Mouse (Mus musculus): Measurements from ENCODE around the gene Rcn3. TPM values are rescaled to one million over a fixed set of nuclear protein-coding genes. Genes with fewer than 3 reads are reported as not detected.
A peak's percentile ranks its signal among the peaks of the same experiment; 100 is the strongest.

The Rcn3 gene
- polyA plus RNA-seq, 1 experiment: 34.9 TPM

DNA sequence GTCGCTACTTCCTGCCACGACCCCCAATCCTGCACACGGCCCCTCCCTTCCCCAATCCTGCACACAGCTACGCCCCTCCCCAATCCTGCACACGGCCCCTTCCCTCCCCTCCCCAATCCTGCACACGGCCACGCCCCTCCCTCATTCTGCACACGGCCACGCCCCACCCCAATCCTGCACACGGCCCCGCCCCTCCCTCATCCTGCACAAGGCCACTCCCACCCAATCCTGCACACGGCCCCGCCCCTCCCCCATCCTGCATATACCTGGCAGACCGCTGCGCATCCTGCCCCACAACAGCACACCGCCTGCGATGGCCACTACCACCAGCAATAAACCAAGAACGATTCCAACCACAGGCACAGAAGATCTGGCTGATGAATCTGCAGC lies 1.5 kb upstream of the Rcn3 start:
- 56% methylated on average over 17 of the region's 18 CpGs for WGBS
- Histone ChIP-seq H3K27me3 (ENCODE audit: control insufficient read depth, insufficient read depth, low read length) (peaks cover 10% of the 10 kb centered on the region), H3K4me3 (ENCODE audit: control insufficient read depth, insufficient read depth, low read length) (no peak overlapping the region), H3K36me3 (ENCODE audit: control insufficient read depth, insufficient read depth, low read length) (no peaks in the 10 kb centered on the region), H3K4me1 (replicated peaks; ENCODE audit: control insufficient read depth, insufficient read depth, low read length) (peaks cover 20% of the 10 kb centered on the region), H3K27ac (ENCODE audit: control insufficient read depth, insufficient read depth, low read length) (no peak overlapping the region)
- no peak for DNase-seq
- TF ChIP-seq POLR2A (IDR thresholded peaks at IDR 0.05; ENCODE audit: control insufficient read depth, extremely low read depth, insufficient read depth, low read length, poor library complexity) (no peak), CTCF (IDR thresholded peaks at IDR 0.05; ENCODE audit: borderline replicate concordance, control insufficient read depth, extremely low read depth, insufficient read depth, low read length, poor library complexity) (no peak)

DNA sequence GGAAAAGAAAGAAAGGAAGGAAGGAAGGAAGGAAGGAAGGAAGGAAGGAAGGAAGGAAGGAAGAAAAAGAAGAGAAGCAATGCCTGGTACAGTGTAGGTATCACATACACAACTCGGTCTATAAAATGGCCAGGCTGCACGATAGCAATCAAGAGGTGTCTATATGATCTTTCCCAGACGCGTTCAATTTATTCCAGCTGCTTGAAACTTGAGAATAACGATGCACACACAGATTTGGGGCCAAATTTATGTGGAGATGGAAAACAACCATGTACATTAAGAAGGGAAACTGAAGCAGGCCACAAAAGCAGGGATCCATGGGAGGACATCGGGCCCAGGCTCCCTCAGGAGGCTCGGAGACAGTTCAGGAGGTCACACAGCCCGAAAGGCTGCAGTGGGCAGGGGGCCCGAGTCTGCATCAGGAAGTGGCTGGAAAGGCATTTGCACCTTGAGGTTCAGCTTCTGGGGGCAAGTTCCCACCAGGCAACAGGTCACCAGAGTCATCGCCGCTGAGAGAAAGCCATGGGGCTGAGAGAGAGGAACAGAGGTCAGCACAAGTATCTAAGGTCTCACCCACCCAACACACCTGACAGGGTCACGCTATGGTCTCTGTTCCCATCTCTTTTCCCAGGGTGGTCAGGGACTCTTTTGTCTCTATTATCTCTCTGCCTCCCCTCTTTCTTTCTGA lies 951 bp upstream of the Rcn3 start:
- no peak overlapping the region for H3K27ac ChIP-seq (ENCODE audit: control insufficient read depth, insufficient read depth, low read length)
- TF ChIP-seq CTCF (IDR thresholded peaks at IDR 0.05; ENCODE audit: borderline replicate concordance, control insufficient read depth, extremely low read depth, insufficient read depth, low read length, poor library complexity): no peak
- no peak for TF ChIP-seq POLR2A (IDR thresholded peaks at IDR 0.05; ENCODE audit: control insufficient read depth, extremely low read depth, insufficient read depth, low read length, poor library complexity)

DNA sequence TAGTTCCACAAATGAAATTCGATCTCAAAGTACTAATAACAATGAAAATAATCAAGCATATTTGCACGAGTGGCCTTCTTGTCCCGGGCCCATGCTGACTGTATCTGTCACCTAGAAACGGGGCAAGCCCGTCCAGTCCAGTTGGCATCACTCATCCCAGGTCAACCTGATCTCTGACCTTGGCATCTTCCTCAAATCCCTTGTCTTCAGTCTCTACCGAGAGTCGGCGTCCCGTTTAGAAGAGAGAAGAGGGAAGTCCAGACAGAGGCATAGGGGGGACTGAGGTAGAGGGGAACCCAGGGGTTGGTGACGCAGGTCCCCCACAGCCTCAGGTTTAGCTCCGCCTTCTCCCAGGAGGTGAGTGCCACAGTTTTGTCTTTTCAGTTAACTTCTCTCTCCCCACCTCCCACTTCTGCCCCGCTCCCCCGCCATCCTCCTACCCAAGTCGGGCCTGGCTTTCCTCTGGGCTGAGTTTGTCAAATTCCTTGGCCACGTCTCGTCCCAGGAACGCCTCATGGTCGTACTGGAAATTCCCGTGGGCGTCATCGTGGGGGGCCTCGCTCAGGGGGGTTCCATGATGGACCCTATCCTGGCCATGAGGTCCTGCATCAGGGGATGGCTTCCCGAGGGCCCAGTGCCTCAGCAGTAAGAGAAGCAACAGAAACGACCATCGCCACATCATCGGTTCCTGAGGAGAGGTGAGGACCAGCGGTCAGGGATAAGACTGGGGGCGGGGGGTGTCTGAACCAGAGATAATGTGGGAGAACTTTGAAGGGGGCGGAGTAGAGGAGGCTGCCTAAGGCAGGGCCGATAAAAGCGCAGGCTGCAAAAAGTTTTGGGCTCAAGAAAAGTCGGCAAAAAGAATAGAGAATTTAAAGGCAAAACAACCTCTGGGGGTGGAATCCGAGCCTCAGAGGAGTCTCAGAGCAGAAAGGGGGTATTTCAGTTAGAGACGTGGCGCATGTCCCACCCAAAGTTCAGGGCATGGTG lies 725 bp downstream of the Rcn3 start:
- WGBS: 14% methylated on average over 35 of the region's 35 CpGs
- Histone ChIP-seq H3K27ac (ENCODE audit: control insufficient read depth, insufficient read depth, low read length) (no peak overlapping the region), H3K36me3 (ENCODE audit: control insufficient read depth, insufficient read depth, low read length) (no peaks in the 10 kb centered on the region), H3K4me1 (replicated peaks; ENCODE audit: control insufficient read depth, insufficient read depth, low read length) (peaks cover 20% of the 10 kb centered on the region), H3K4me3 (ENCODE audit: control insufficient read depth, insufficient read depth, low read length) (peak overlapping the region; percentile 12), H3K27me3 (ENCODE audit: control insufficient read depth, insufficient read depth, low read length) (peaks cover 10% of the 10 kb centered on the region)
- no peak for DNase-seq
- TF ChIP-seq POLR2A (IDR thresholded peaks at IDR 0.05; ENCODE audit: control insufficient read depth, extremely low read depth, insufficient read depth, low read length, poor library complexity): no peak
- no peak for TF ChIP-seq CTCF (IDR thresholded peaks at IDR 0.05; ENCODE audit: borderline replicate concordance, control insufficient read depth, extremely low read depth, insufficient read depth, low read length, poor library complexity)

More for the DNA sequence above, 951 bp upstream of the Rcn3 start:
- 80% methylated on average over 12 of the region's 12 CpGs for WGBS
- Histone ChIP-seq H3K36me3 (ENCODE audit: control insufficient read depth, insufficient read depth, low read length) (no peaks in the 10 kb centered on the region), H3K27me3 (ENCODE audit: control insufficient read depth, insufficient read depth, low read length) (peaks cover 10% of the 10 kb centered on the region), H3K4me3 (ENCODE audit: control insufficient read depth, insufficient read depth, low read length) (no peak overlapping the region), H3K4me1 (replicated peaks; ENCODE audit: control insufficient read depth, insufficient read depth, low read length) (peaks cover 20% of the 10 kb centered on the region)
- DNase-seq: no peak

DNA sequence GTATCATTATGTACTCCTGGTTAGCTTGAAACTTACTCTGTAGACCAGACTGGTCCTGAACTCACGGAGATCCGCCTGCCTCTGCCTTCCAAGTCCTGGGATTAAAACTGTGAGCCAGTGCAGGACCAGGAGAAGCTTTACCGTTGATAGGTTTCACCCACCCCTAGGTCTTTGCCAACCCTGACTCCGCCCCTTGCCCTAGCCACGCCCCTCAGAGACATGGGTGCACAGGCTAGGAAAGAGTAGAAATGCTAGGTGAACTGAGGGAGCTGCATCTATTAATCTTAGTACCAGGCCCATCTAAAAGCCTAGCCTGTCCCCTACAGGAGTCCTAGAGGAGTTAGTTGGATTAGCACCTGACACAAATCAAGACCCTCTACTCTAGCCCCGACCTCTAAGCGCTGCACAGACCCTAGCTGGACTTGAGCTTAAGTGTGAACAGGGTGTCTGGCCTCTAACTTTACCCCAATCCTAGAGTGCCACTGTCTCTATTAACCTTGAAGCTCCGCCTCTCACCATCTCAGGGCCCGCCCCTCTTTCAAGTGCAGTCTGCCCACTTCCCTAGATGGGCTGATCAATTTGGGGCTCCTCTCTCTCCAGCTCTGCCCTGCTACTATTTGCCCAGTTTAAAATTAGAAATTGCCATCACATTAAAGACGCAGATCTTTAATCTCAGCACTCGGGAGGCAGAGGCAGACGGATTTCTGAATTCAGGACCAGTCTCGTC lies 1.6 kb downstream of the Rcn3 start:
- no peak overlapping the region for H3K4me3 ChIP-seq (ENCODE audit: control insufficient read depth, insufficient read depth, low read length)
- 77% methylated on average over 13 of the region's 13 CpGs for WGBS
- H3K27ac ChIP-seq (ENCODE audit: control insufficient read depth, insufficient read depth, low read length): no peak overlapping the region
- no peaks in the 10 kb centered on the region for H3K36me3 ChIP-seq (ENCODE audit: control insufficient read depth, insufficient read depth, low read length)
- DNase-seq: no peak
- peaks cover 10% of the 10 kb centered on the region for H3K27me3 ChIP-seq (ENCODE audit: control insufficient read depth, insufficient read depth, low read length)
- TF ChIP-seq POLR2A (IDR thresholded peaks at IDR 0.05; ENCODE audit: control insufficient read depth, extremely low read depth, insufficient read depth, low read length, poor library complexity) (no peak), CTCF (IDR thresholded peaks at IDR 0.05; ENCODE audit: borderline replicate concordance, control insufficient read depth, extremely low read depth, insufficient read depth, low read length, poor library complexity) (no peak)
- peaks cover 20% of the 10 kb centered on the region for H3K4me1 ChIP-seq (replicated peaks; ENCODE audit: control insufficient read depth, insufficient read depth, low read length)

DNA sequence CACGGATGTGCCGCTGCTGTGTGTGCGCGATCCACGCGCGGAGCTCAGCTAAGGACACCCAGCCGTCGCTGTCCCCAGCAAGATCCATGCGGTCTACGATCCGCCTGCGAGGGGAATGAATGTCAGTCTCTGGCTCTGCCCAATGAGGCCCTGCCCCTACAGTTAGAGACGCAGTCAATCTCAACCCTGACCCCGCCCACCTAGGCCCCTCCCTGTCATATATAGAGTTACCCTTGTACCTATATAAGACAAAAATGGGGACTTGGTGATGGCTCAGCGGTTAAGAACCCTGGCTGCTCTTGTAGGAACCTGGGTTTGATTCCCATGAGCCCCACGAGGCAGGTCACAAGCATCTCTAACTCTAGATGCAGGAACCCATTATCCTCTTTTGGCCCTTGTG lies 3.4 kb downstream of the Rcn3 start:
- no peak for TF ChIP-seq POLR2A (IDR thresholded peaks at IDR 0.05; ENCODE audit: control insufficient read depth, extremely low read depth, insufficient read depth, low read length, poor library complexity)
- TF ChIP-seq CTCF (IDR thresholded peaks at IDR 0.05; ENCODE audit: borderline replicate concordance, control insufficient read depth, extremely low read depth, insufficient read depth, low read length, poor library complexity): no peak
- no peaks in the 10 kb centered on the region for H3K36me3 ChIP-seq (ENCODE audit: control insufficient read depth, insufficient read depth, low read length)
- peaks cover 20% of the 10 kb centered on the region for H3K4me1 ChIP-seq (replicated peaks; ENCODE audit: control insufficient read depth, insufficient read depth, low read length)
- WGBS: 96% methylated on average over 17 of the region's 17 CpGs
- H3K4me3 ChIP-seq (ENCODE audit: control insufficient read depth, insufficient read depth, low read length): no peak overlapping the region
- no peak for DNase-seq
- H3K27ac ChIP-seq (ENCODE audit: control insufficient read depth, insufficient read depth, low read length): no peak overlapping the region
- H3K27me3 ChIP-seq (ENCODE audit: control insufficient read depth, insufficient read depth, low read length): peaks cover 10% of the 10 kb centered on the region

DNA sequence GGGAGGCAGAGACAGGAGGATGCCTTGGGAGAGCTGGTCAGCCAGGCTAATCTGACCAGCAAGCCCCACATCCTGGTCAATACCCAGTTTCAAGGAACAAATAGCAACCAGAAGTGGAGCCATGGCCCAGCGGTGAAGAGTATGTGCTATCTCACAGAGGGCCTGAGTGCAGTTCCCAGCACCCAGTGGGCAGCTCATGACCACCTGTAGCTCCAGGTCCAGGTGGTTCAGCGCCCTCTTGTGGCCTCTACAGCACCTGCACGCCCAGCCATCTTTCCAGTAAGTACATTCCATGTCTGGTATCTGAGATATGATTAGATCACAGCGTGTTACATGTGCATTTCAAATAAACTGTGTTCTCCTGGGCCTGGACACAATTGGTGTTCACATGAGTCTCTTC lies 5.9 kb downstream of the Rcn3 start:
- WGBS: 84% methylated on average over 4 of the region's 4 CpGs
- Histone ChIP-seq H3K36me3 (ENCODE audit: control insufficient read depth, insufficient read depth, low read length) (no peaks in the 10 kb centered on the region), H3K27ac (ENCODE audit: control insufficient read depth, insufficient read depth, low read length) (no peak overlapping the region), H3K4me3 (ENCODE audit: control insufficient read depth, insufficient read depth, low read length) (no peak overlapping the region), H3K27me3 (ENCODE audit: control insufficient read depth, insufficient read depth, low read length) (peaks cover 2% of the 10 kb centered on the region; the same call in 1 of the 2 replicates), H3K4me1 (replicated peaks; ENCODE audit: control insufficient read depth, insufficient read depth, low read length) (peaks cover 26% of the 10 kb centered on the region)
- TF ChIP-seq POLR2A (IDR thresholded peaks at IDR 0.05; ENCODE audit: control insufficient read depth, extremely low read depth, insufficient read depth, low read length, poor library complexity) (no peak), CTCF (IDR thresholded peaks at IDR 0.05; ENCODE audit: borderline replicate concordance, control insufficient read depth, extremely low read depth, insufficient read depth, low read length, poor library complexity) (0 out of 2 replicates have a peak, but pooled peaks have one; percentile 20)
- no peak for DNase-seq

Data from thymus, adult 2 months (tissue).